ENCODE assay signal across 14 mouse cellular contexts in the genomic region with DNA sequence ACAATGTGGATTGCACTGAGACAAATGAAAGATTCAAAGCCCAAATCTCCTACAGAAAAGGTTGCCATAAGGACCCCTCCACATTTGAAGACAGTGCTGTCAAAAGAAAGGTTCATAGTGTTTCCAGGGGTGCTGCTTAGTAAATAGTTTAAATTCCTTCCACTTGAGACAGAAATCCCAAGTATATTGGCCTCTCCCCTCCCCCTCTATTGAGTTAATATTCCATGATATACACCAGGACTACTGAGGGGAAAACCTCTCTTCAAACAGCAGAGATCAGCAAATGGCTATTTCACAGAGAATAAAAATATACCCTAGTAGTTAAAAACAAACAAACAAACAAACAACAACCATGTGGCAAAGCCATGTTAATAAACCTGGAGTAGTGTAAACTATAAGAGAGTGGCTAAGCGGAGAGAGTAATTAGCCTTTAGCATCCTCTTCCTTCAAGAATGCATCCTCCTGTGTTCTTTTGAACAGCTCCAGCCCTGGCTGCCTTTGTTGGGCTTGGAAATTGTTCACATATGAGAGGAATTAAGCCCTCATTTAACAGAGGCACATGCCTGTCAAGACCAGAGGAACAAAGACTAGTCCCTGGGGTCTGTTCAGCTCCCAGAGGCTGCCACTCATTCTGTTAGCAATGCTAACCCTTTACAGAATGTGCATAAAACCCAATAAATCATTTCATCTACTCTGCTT.
DNase-seq lines count a peak whose midpoint lies in the region; ATAC-seq and TF ChIP-seq lines count a peak whose summit lies in the region.
"Had no signal": no experiment of that assay in that cellular context is flagged by ENCODE, and none has a peak within 500 bp of the region (broad histone marks: within the 10 kb centered on the region; RNA-seq: fewer than 3 reads in every experiment).

No protein-coding gene starts in this region.

- H3K27ac ChIP-seq in midbrain, embryonic 14.5 days (replicated peaks; ENCODE audit: low read depth, low read length), result peak overlapping the region; percentile 27
- no peak overlapping the region for H3K27ac ChIP-seq in intestine, postnatal 0 days (ENCODE audit: low read depth, low read length)
- H3K27ac ChIP-seq: embryonic facial prominence, embryonic 15.5 days had no signal

- peaks cover 18% of the 10 kb centered on the region for H3K4me1 ChIP-seq in midbrain, embryonic 14.5 days (ENCODE audit: control insufficient read depth, insufficient read depth, low read length)
- no peaks in the 10 kb centered on the region for H3K4me1 ChIP-seq in intestine, postnatal 0 days (replicated peaks; ENCODE audit: control insufficient read depth, insufficient read depth, low read length)

- TF ChIP-seq CTCF in intestine, postnatal 0 days (IDR thresholded peaks at IDR 0.05; ENCODE audit: low read depth), result no peak

- H3K36me3 ChIP-seq in midbrain, embryonic 14.5 days (ENCODE audit: control insufficient read depth, insufficient read depth, low read length), result no peaks in the 10 kb centered on the region
- H3K36me3 ChIP-seq in intestine, postnatal 0 days (ENCODE audit: control insufficient read depth, insufficient read depth), result no peaks in the 10 kb centered on the region
- H3K36me3 ChIP-seq: embryonic facial prominence, embryonic 15.5 days had no signal

- no peak overlapping the region for H3K4me3 ChIP-seq in midbrain, embryonic 14.5 days (replicated peaks; ENCODE audit: low read depth, low read length)
- H3K4me3 ChIP-seq in intestine, postnatal 0 days (ENCODE audit: low read depth, low read length), result no peak overlapping the region
- H3K4me3 ChIP-seq: embryonic facial prominence, embryonic 15.5 days; myocyte had no signal

- no peaks in the 10 kb centered on the region for H3K9me3 ChIP-seq in midbrain, embryonic 14.5 days (ENCODE audit: control insufficient read depth, low read length)
- no peaks in the 10 kb centered on the region for H3K9me3 ChIP-seq in intestine, postnatal 0 days (ENCODE audit: control insufficient read depth)
- H3K9me3 ChIP-seq: embryonic facial prominence, embryonic 15.5 days had no signal

- peak; percentile 67; the same call in 1 of the 2 replicates for ATAC-seq in midbrain, embryonic 14.5 days (ENCODE audit: low FRiP score, low TSS enrichment)
- no peak for ATAC-seq in intestine, postnatal 0 days

- no peaks in the 10 kb centered on the region for H3K27me3 ChIP-seq in midbrain, embryonic 14.5 days (ENCODE audit: control insufficient read depth, insufficient read depth, low read length)
- H3K27me3 ChIP-seq in intestine, postnatal 0 days (replicated peaks; ENCODE audit: control insufficient read depth, insufficient read depth, low read length), result no peaks in the 10 kb centered on the region

- no peak overlapping the region for H3K9ac ChIP-seq in midbrain, embryonic 14.5 days (replicated peaks; ENCODE audit: low read length)
- no peak overlapping the region for H3K9ac ChIP-seq in intestine, postnatal 0 days (ENCODE audit: low read depth, low read length)
- H3K9ac ChIP-seq: embryonic facial prominence, embryonic 15.5 days had no signal

- WGBS in midbrain, embryonic 14.5 days, result 12% methylated on average over 1 of the region's 1 CpGs
- WGBS in intestine, postnatal 0 days, result 83% methylated on average over 1 of the region's 1 CpGs

- DNase-seq in R1 (ENCODE audit: low read depth, low spot score), result peak; percentile 9
- peak; percentile 37 for DNase-seq in embryo, embryonic 11.5 days (ENCODE audit: low read depth, low spot score)
- DNase-seq in forelimb bud, embryonic 11.5 days (ENCODE audit: low read depth, low spot score), result peak; percentile 89
- DNase-seq in midbrain, embryonic 14.5 days, result peak; percentile 75
- no peak for DNase-seq in spleen, adult 18-20 months
- no peak for DNase-seq in ovary, postnatal 36 days (ENCODE audit: low spot score)
- DNase-seq: adrenal gland, adult 2 months; heart, postnatal 36 days; kidney, postnatal 25 days; left cerebral cortex, postnatal 4 days; right cerebral cortex, postnatal 4 days had no signal

- no peak overlapping the region for H3K4me2 ChIP-seq in midbrain, embryonic 14.5 days (ENCODE audit: low read length)
- no peak overlapping the region for H3K4me2 ChIP-seq in intestine, postnatal 0 days (replicated peaks; ENCODE audit: low read depth)
- H3K4me2 ChIP-seq: embryonic facial prominence, embryonic 15.5 days had no signal

Comparison
In these comparisons a context has a peak if more than half of its experiments do, and no peak if none do; other contexts are left out.
1. DNase-seq: peak in R1 (single experiment), embryo, embryonic 11.5 days (single experiment), forelimb bud, embryonic 11.5 days (single experiment) and midbrain, embryonic 14.5 days (single experiment); none in spleen, adult 18-20 months (0 of 2) and ovary, postnatal 36 days (single experiment).